Mouse (Mus musculus): Measurements from ENCODE around the gene Npvf.
"Not testable (repeated sequence)": the region's sequence is repeated elsewhere in the genome, so short reads cannot be mapped to it uniquely, and the experiment has no call there.

Gene Npvf

DNA sequence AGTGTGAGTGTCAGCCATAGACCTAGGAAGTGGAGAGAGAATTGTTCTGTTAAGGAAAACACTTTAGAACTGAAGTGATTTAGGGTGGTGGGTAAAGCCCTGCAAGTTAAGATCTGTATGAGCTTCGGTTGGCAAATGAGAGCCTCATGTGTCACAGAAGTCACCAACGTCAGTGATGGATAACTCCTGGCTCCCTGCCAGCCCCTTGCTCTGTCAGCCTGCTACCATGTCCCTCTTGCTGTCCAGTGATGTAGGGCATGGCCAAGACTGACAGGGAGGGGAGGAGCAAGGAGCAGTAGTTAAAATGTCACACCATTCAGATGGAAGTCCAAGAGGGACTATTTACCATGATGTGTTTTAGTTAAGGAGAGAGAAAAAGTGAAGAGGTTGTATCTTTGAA, 14.6 kb downstream of the Npvf start:
- no peak for DNase-seq

DNA sequence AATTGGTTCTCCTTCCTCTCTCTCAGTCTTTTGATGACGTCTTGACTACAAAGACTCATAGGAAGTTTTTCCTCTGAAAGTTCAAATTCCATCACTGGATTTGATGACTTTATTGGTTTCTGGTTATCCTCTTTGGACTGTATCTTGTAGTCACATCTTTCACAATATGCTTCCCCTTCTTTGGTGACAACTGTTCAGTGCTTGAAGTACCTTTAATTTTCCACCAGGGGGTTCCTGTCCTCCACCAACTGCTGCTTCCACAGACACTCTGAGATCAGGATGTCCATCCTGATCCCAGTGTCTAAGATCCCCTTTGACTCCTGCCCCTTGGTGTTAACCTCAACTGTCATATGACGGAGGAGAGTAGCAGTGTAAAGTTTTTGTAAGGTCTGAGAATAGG, 28.1 kb downstream of the Npvf start:
- not testable (repeated sequence) for DNase-seq

DNA sequence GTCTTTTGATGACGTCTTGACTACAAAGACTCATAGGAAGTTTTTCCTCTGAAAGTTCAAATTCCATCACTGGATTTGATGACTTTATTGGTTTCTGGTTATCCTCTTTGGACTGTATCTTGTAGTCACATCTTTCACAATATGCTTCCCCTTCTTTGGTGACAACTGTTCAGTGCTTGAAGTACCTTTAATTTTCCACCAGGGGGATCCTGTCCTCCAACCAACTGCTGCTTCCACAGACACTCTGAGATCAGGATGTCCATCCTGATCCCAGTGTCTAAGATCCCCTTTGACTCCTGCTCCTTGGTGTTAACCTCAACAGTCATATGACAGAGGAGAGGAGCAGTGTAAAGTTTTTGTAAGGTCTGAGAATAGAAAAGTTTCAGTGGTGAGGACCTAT, 36.0 kb downstream of the Npvf start:
- DNase-seq: not testable (repeated sequence)

DNA sequence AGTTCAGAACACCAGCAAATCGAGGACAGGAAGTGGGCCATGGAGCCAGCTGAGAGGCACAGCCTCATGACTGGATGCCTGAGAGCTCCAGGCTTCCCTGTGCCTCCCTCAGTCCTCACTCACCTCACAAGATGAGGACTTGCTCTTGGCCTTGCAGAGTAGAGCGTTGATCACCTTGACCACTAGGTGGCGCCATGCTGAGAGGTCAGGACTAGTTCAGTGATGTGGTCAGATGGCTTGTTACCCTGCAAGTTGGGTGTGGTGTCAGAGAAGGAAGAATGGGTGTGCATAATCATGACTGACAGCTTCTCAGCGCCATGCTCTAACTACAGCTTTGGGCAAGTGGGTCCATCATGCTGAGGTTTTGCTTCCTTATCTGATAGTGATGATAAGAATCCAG, 52.6 kb downstream of the Npvf start:
- no peak for DNase-seq
